Mouse (Mus musculus) bone marrow macrophage, adult 2 months (primary cell): ENCODE data around the gene Trip10. TPM values are rescaled to one million over a fixed set of nuclear protein-coding genes. Genes with fewer than 3 reads are reported as not detected.

Source experiments
- H3K27ac ChIP-seq: 2 replicates; pipeline ENCODE4 v1.5.1; 2012; ENCODE audit warnings: low read depth, low read length; ENCODE audit not compliant: insufficient read depth
- H3K4me1 ChIP-seq: 2 replicates; pipeline ENCODE4 v1.6.1; 2012; ENCODE audit warnings: low read length; ENCODE audit not compliant: control insufficient read depth, insufficient read depth
- H3K4me3 ChIP-seq: 2 replicates; pipeline ENCODE4 v1.5.1; 2012; ENCODE audit warnings: mild to moderate bottlenecking, low read length, moderate library complexity; ENCODE audit not compliant: insufficient read depth
- CTCF ChIP-seq: IDR thresholded peaks from 2 replicates; pipeline ENCODE4 v1.5.1; 2012; ENCODE audit warnings: low read depth, mild to moderate bottlenecking, low read length, moderate library complexity
- POLR2A ChIP-seq: IDR thresholded peaks from 2 replicates; pipeline ENCODE4 v1.6.1; 2012; ENCODE audit warnings: mild to moderate bottlenecking, low read depth, low read length, borderline replicate concordance
- polyA plus RNA-seq: library from polyadenylated mRNA; stranded (reverse); fragments of >200 nt; gene quantifications from 2 replicates; pipeline ENCODE4 v1.2.4, GENCODE M21; 2012; ENCODE audit not compliant: missing spikeins, insufficient read depth, insufficient read length

The Trip10 gene
- polyA plus RNA-seq, 1 experiment: 24.6 TPM

DNA sequence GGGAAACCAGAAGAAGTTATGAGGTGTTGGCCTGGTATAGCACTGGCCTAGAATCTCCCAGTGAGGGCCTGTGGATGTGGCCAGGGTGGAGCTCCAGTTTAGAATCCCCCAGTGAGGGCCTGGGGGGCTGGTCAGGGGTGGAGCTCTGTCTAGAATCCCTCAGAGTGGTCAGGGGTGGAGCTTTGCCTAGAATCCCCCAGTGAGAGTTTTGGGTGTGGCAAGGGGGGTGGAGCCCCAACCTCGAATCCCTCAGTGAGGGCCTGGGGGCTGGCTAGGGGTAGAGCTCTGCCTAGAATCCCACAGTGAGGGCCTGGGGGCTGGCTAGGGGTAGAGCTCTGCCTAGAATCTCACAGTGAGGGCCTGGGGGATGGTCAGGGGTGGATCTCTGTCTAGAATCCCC is 12.5 kb downstream of the Trip10 start:
- no peak for TF ChIP-seq CTCF
- no peak for TF ChIP-seq POLR2A
- Histone ChIP-seq H3K4me1 (peaks cover 9% of the 10 kb centered on the region), H3K4me3 (no peak overlapping the region), H3K27ac (no peak overlapping the region)

GRCm38 (mm10) chr17:57262901-57263550 is 13.8 kb downstream of the Trip10 start:
- H3K4me3 ChIP-seq: no peak overlapping the region
- peaks cover 12% of the 10 kb centered on the region for H3K4me1 ChIP-seq
- TF ChIP-seq POLR2A (no peak), CTCF (no peak)
- no peak overlapping the region for H3K27ac ChIP-seq

DNA sequence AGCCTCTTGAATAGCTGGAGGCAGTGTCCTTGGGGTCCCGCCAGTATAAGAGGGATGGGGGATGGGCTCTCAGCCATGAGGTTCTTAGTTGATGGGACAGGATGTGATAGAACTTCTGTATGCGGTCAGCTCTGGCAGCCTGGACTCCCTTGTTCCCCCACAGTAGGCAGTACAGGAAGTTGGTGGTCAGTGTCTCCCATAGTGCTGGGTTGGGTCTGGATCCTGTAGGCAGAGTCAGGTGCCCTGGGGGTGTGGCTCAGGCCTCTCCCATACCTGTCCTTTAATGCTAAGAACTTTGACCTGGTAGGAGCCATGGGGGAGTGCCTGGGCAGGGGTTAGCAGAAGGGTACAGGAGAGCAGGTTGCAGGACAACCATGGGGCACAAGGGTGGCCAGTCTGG is 14.9 kb downstream of the Trip10 start:
- peaks cover 12% of the 10 kb centered on the region for H3K4me1 ChIP-seq
- H3K27ac ChIP-seq: no peak overlapping the region
- H3K4me3 ChIP-seq: no peak overlapping the region
- no peak for TF ChIP-seq POLR2A
- TF ChIP-seq CTCF: no peak

- TF ChIP-seq POLR2A: no peak
- no peak for TF ChIP-seq CTCF
- Histone ChIP-seq H3K4me1 (peaks cover 12% of the 10 kb centered on the region), H3K27ac (no peak overlapping the region), H3K4me3 (no peak overlapping the region)
Measured at GRCm38 (mm10) chr17:57264972-57265945, 16.0 kb downstream of the Trip10 start.

- Histone ChIP-seq H3K27ac (no peak overlapping the region), H3K4me1 (peaks cover 12% of the 10 kb centered on the region), H3K4me3 (no peak overlapping the region)
- no peak for TF ChIP-seq CTCF
- TF ChIP-seq POLR2A: no peak
Measured at GRCm38 (mm10) chr17:57267556-57268126, 18.4 kb downstream of the Trip10 start.

GRCm38 (mm10) chr17:57271301-57271700 is 22.0 kb downstream of the Trip10 start:
- Histone ChIP-seq H3K4me3 (no peak overlapping the region), H3K27ac (no peak overlapping the region), H3K4me1 (peaks cover 6% of the 10 kb centered on the region; the same call in 1 of the 2 replicates)
- TF ChIP-seq CTCF (no peak), POLR2A (no peak)

DNA sequence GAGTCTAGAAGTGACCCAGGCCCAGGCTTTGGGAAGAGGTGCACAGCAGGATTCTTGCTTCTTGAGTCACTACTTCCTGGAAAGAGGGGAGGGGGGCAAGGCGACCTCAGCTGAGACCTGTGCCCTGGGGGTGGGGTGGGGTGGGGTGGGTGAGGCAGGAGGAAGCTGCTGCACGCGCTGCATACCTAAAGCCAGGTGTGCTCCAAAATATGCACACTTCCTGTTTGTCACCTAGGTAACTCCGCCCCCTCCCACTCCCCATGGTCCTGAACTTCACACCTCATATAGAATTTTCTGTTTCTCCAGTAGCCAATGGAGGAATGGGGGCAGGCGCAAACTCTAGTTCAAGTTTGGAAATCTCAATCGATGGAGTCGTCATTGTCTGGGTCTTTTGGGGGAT is 24.6 kb downstream of the Trip10 start:
- peaks cover 11% of the 10 kb centered on the region for H3K4me1 ChIP-seq
- no peak overlapping the region for H3K27ac ChIP-seq
- TF ChIP-seq CTCF: no peak
- TF ChIP-seq POLR2A: no peak
- H3K4me3 ChIP-seq: no peak overlapping the region

GRCm38 (mm10) chr17:57274686-57275085 is 25.4 kb downstream of the Trip10 start:
- Histone ChIP-seq H3K27ac (peak overlapping the region; percentile 54), H3K4me3 (peak overlapping the region; percentile 63), H3K4me1 (peaks cover 11% of the 10 kb centered on the region)
- no peak for TF ChIP-seq POLR2A

DNA sequence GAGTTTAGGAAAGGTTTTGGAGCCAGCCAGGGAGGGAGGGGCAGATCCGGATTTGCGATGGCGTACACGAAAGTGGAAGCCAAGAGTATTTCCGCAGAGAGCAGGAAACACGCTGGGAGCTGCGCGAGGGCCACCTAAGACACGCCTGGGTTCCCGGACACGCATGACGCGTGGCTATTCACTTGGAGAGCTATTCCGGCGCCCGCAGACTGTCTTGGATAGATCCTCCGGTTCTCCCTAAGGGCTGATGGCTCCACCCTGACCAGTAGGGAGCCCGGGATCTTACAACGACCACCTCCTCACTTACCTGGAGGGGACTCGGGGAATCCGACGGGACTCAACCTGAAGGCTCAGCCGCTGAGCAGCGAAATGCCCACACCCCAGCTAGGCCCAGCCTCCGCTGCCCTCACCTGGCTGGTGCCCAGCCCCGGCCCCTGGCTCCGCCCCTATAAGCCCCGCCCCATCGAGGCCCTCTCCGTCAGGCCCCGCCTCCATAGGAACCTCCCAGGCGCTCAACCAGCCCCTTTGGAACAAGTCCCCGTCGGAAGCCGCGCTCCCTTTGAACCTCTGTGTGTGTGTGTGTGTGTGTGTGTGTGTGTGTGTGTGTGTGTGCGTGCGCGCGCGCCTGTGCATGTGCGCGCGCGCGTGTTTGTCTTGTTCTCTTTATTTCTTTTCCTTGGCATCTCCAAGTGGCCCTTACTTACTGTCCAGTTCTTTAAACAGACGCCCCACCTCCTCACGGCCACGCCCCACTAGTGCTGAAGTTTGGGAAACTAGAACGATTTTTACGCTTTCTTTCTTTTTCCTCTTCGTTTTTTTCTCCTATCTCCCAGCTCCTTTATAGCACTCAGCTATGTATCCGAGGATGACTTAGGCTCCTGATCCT is 26.1 kb downstream of the Trip10 start:
- TF ChIP-seq CTCF: no peak
- TF ChIP-seq POLR2A: peak; percentile 56; the same call in 1 of the 2 replicates
- peak overlapping the region; percentile 63 for H3K4me3 ChIP-seq
- peak overlapping the region; percentile 80 for H3K27ac ChIP-seq
- H3K4me1 ChIP-seq: peaks cover 11% of the 10 kb centered on the region
